Mouse (Mus musculus) kidney, embryonic 14.5 days (tissue): ENCODE results near the gene Casq1. TPM values are rescaled to one million over a fixed set of nuclear protein-coding genes. Genes with fewer than 3 reads are reported as not detected.

Source experiments
- ATAC-seq: fragments of 200-750 bp; cut with Nextera tagmentation; 2 replicates; pipeline ENCODE4 v1.8.0; 2017; ENCODE audit warnings: moderate number of reproducible peaks, mild to moderate bottlenecking, moderate TSS enrichment, moderate library complexity; ENCODE audit not compliant: low FRiP score, low TSS enrichment
- H3K27ac ChIP-seq: fragments of 300-500 bp; sonication (generic); 2 replicates; pipeline ENCODE4 v1.5.1; 2014; ENCODE audit warnings: low read depth, mild to moderate bottlenecking, low read length, moderate library complexity, mixed read lengths
- H3K27me3 ChIP-seq: fragments of 300-500 bp; sonication (generic); 2 replicates; pipeline ENCODE4 v1.6.1; 2014; ENCODE audit warnings: mild to moderate bottlenecking, low read length; ENCODE audit not compliant: control insufficient read depth, insufficient read depth
- H3K36me3 ChIP-seq: fragments of 300-500 bp; sonication (generic); 2 replicates; pipeline ENCODE4 v1.6.1; 2014; ENCODE audit warnings: low read length, mixed read lengths; ENCODE audit not compliant: control insufficient read depth, insufficient read depth
- H3K4me1 ChIP-seq: fragments of 300-500 bp; sonication (generic); 2 replicates; pipeline ENCODE4 v1.6.1; 2014; ENCODE audit warnings: low read length, mixed read lengths; ENCODE audit not compliant: control insufficient read depth, insufficient read depth
- H3K4me2 ChIP-seq: fragments of 300-500 bp; sonication (generic); replicated peaks from 2 replicates; pipeline ENCODE4 v1.6.1; 2014; ENCODE audit warnings: low read depth, mild to moderate bottlenecking, low read length
- H3K4me3 ChIP-seq: fragments of 300-500 bp; sonication (generic); 2 replicates; pipeline ENCODE4 v1.5.1; 2014; ENCODE audit warnings: mild to moderate bottlenecking, low read length
- H3K9ac ChIP-seq: fragments of 300-500 bp; sonication (generic); 2 replicates; pipeline ENCODE4 v1.6.1; 2014; ENCODE audit warnings: low read depth, mild to moderate bottlenecking, low read length, moderate library complexity
- H3K9me3 ChIP-seq: fragments of 300-500 bp; sonication (generic); 2 replicates; pipeline ENCODE4 v1.6.1; 2016; ENCODE audit warnings: low read length; ENCODE audit not compliant: control insufficient read depth
- WGBS: fragments of 180-500 bp; shearing (Covaris S2); extraction: QIAGEN DNeasy Blood & Tissue Kit; methylation state at CpG from one replicate; pipeline ENCODE4 v1.1.7; 2014; 5-methylcytosine and 5-hydroxymethylcytosine counted together
- polyA plus RNA-seq: library from polyadenylated mRNA; unstranded; fragments of >200 nt; fragmentation: Nextera tagmentation; extraction: Ambion mirVana; gene quantifications from 2 replicates; pipeline ENCODE4 v1.2.1, GENCODE M21; 2014

The Casq1 gene
- polyA plus RNA-seq, 1 experiment from 2014 or later: 3.5 TPM

- ATAC-seq: no peak
- 19% methylated on average over 2 of the region's 2 CpGs for WGBS
- Histone ChIP-seq H3K9me3 (no peaks in the 10 kb centered on the region), H3K9ac (no peak overlapping the region), H3K36me3 (peaks cover 29% of the 10 kb centered on the region), H3K27ac (peak overlapping the region; percentile 86), H3K4me3 (no peak overlapping the region), H3K4me1 (peaks cover 61% of the 10 kb centered on the region), H3K4me2 (no peak overlapping the region), H3K27me3 (no peaks in the 10 kb centered on the region)
Measured at GRCm38 (mm10) chr1:172202894-172203522, 16.7 kb downstream of the Casq1 start.

GRCm38 (mm10) chr1:172201967-172202880, 17.4 kb downstream of the Casq1 start:
- H3K27me3 ChIP-seq: no peaks in the 10 kb centered on the region
- H3K4me2 ChIP-seq: 0 out of 2 replicates have a peak overlapping the region, but pooled peaks have one; percentile 12
- ATAC-seq: no peak
- 24% methylated on average over 14 of the region's 14 CpGs for WGBS
- H3K36me3 ChIP-seq: peaks cover 36% of the 10 kb centered on the region
- peak overlapping the region; percentile 86; the same call in 1 of the 2 replicates for H3K27ac ChIP-seq
- no peak overlapping the region for H3K9ac ChIP-seq
- H3K4me1 ChIP-seq: peaks cover 57% of the 10 kb centered on the region
- H3K4me3 ChIP-seq: no peak overlapping the region
- no peaks in the 10 kb centered on the region for H3K9me3 ChIP-seq

DNA sequence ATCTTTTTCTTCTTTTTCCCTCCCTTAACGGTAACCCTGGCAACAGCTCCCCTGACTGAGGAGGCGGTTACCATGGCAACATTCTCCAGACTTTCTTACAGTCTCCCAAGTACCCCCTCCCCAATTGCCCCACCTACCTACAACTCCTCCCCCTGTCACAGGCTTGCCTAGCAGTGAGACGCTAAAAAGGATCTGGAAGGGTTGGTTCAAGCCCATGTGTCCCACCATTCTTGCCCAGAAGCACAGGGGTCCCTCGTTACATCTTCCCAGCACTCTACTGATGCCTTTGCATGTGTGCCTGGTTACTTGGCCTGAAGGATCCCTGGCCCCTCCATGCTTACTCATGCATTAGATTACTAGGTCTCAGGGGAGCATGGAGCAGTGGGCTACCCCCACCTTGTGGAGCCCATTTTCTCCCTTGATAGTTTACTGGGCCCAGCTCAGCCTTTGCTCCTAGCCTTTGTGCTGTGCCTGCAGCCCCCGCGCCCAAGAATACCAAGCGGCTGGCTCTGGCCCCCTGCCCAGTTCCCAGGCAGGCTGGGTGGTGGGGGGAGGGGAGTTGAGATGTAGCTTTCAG, 18.7 kb downstream of the Casq1 start:
- 0 out of 2 replicates have a peak, but pooled peaks have one; percentile 2 for ATAC-seq
- Histone ChIP-seq H3K9me3 (no peaks in the 10 kb centered on the region), H3K36me3 (peaks cover 49% of the 10 kb centered on the region), H3K4me3 (no peak overlapping the region), H3K4me2 (no peak overlapping the region; the same call in 1 of the 2 replicates), H3K4me1 (peaks cover 51% of the 10 kb centered on the region), H3K27me3 (no peaks in the 10 kb centered on the region), H3K27ac (0 out of 2 replicates have a peak overlapping the region, but pooled peaks have one; percentile 17), H3K9ac (no peak overlapping the region)
- WGBS: 53% methylated on average over 7 of the region's 7 CpGs

DNA sequence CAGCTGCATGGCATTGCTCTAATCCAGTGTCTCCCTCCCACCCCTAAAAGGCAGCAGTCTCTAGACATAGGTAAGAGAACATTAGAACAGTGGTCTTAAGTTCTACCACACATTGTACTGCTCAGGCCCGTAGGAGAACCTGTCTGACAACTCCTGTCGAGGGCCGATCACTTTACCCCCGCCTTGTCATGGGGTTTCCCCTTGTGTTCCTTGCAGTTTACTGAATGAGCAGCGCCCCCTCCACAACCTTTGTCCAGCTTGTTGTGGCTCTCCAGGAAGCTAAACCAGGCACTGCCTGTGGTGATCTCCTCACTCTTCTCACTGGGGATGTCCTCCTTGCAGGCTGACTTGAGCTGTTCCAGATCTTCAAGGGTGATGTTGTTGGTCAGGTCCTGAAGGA, 19.5 kb downstream of the Casq1 start:
- 80% methylated on average over 5 of the region's 5 CpGs for WGBS
- no peak overlapping the region; the same call in 1 of the 2 replicates for H3K27ac ChIP-seq
- H3K36me3 ChIP-seq: peaks cover 57% of the 10 kb centered on the region

GRCm38 (mm10) chr1:172198996-172199395, 20.7 kb downstream of the Casq1 start:
- no peak overlapping the region for H3K9ac ChIP-seq
- no peak overlapping the region for H3K4me2 ChIP-seq
- H3K4me3 ChIP-seq: no peak overlapping the region
- no peak for ATAC-seq
- H3K9me3 ChIP-seq: no peaks in the 10 kb centered on the region
- no peaks in the 10 kb centered on the region for H3K27me3 ChIP-seq
- WGBS: 92% methylated on average over 4 of the region's 4 CpGs
- peaks cover 69% of the 10 kb centered on the region for H3K36me3 ChIP-seq
- H3K4me1 ChIP-seq: peaks cover 38% of the 10 kb centered on the region
- no peak overlapping the region for H3K27ac ChIP-seq

More for the DNA sequence above, 19.5 kb downstream of the Casq1 start:
- peaks cover 45% of the 10 kb centered on the region for H3K4me1 ChIP-seq
- ATAC-seq: no peak
- no peaks in the 10 kb centered on the region for H3K27me3 ChIP-seq
- H3K9ac ChIP-seq: no peak overlapping the region
- no peak overlapping the region for H3K4me2 ChIP-seq
- no peaks in the 10 kb centered on the region for H3K9me3 ChIP-seq
- H3K4me3 ChIP-seq: no peak overlapping the region

DNA sequence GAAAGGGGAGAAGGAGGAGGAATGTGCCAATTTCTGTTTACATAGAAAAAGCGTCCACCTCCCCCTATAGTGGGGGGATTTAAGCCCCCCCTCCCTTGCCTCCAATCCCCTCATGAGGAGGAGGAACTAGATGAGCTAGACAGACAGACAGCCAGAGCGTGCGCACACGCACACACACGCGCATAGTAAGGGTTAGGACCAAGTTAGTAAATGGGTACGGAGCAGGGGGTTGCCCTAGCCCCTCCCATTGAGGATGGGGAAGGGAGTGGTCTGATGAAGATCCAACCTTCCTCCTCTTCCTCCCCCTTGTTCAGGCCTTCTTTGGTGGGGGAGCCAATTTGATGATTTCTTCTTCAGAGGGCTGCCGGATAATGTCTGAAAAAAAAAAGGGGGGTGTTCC, 21.4 kb downstream of the Casq1 start:
- H3K27me3 ChIP-seq: no peaks in the 10 kb centered on the region
- peaks cover 31% of the 10 kb centered on the region for H3K4me1 ChIP-seq
- 88% methylated on average over 8 of the region's 8 CpGs for WGBS
- H3K9ac ChIP-seq: no peak overlapping the region
- H3K4me2 ChIP-seq: no peak overlapping the region
- H3K4me3 ChIP-seq: no peak overlapping the region
- H3K9me3 ChIP-seq: no peaks in the 10 kb centered on the region
- H3K27ac ChIP-seq: no peak overlapping the region
- no peak for ATAC-seq
- H3K36me3 ChIP-seq: peaks cover 74% of the 10 kb centered on the region

GRCm38 (mm10) chr1:172197851-172198250, 21.8 kb downstream of the Casq1 start:
- peaks cover 74% of the 10 kb centered on the region for H3K36me3 ChIP-seq
- no peak overlapping the region for H3K27ac ChIP-seq
- H3K27me3 ChIP-seq: no peaks in the 10 kb centered on the region
- H3K4me2 ChIP-seq: no peak overlapping the region
- H3K4me3 ChIP-seq: no peak overlapping the region
- no peak overlapping the region for H3K9ac ChIP-seq
- WGBS: 77% methylated on average over 5 of the region's 5 CpGs
- peaks cover 26% of the 10 kb centered on the region for H3K4me1 ChIP-seq
- H3K9me3 ChIP-seq: no peaks in the 10 kb centered on the region
- ATAC-seq: no peak

GRCm38 (mm10) chr1:172197146-172197545, 22.5 kb downstream of the Casq1 start:
- H3K36me3 ChIP-seq: peaks cover 81% of the 10 kb centered on the region
- H3K4me3 ChIP-seq: no peak overlapping the region
- no peak for ATAC-seq
- H3K4me2 ChIP-seq: no peak overlapping the region
- no peaks in the 10 kb centered on the region for H3K27me3 ChIP-seq
- no peaks in the 10 kb centered on the region for H3K9me3 ChIP-seq
- WGBS: 91% methylated on average over 3 of the region's 3 CpGs
- no peak overlapping the region for H3K27ac ChIP-seq
- peaks cover 19% of the 10 kb centered on the region for H3K4me1 ChIP-seq
- no peak overlapping the region for H3K9ac ChIP-seq
